Mouse (Mus musculus) left cerebral cortex, adult 8-10 months (tissue): ENCODE data around the gene Prkar2a. TPM values are rescaled to one million over a fixed set of nuclear protein-coding genes. Genes with fewer than 3 reads are reported as not detected.

Experiments used
- DNase-seq, 2 experiments: peaks; one replicate each; pipeline ENCODE4 v3.0.0; 2022; ENCODE audit warnings: low spot score in 2 of 2
- microRNA-seq, 2 experiments: library from miRNA; unstranded; fragments of <30 nt; microRNA quantifications; one replicate each; pipeline ENCODE4 v1.2.0; 2022
- total RNA-seq, 4 experiments: library from RNA; stranded (reverse); gene quantifications; 2 replicates each; pipeline ENCODE4 v1.2.4; 2022

Prkar2a gene
- total RNA-seq, 4 experiments from 2014 or later: 45.9 to 52.1 (median 49.3) TPM

GRCm38 (mm10) chr9:108795762-108796161, 106.6 kb downstream of the Prkar2a start:
- DNase-seq: no peak

GRCm38 (mm10) chr9:108796351-108796981, 107.4 kb downstream of the Prkar2a start:
- no peak for DNase-seq

DNA sequence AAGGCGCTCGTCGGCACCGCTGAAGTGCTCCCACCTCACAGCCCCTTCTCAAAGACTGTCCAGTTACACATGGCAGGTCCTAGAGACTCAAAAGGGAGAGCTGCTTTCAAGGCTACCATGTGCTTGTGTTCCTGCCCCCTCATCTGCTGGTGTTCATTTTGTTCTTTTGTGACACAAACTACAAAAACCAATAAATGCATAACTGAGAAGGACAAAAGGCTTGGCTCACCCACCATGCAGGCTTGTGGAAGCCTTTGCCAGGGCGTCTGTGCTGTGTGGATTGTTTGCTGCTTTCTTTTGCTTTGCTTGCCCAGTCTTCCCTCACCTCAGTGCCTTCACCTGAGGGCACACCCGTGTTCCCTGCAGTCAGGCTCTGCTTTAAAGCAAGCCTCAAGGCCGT, 108.4 kb downstream of the Prkar2a start:
- DNase-seq: no peak

GRCm38 (mm10) chr9:108798508-108799075, 109.5 kb downstream of the Prkar2a start:
- no peak for DNase-seq

GRCm38 (mm10) chr9:108799564-108799963, 110.5 kb downstream of the Prkar2a start:
- DNase-seq: no peak

Small RNAs within 50 kb of the gene (microRNA-seq; reads per million reads assigned to microRNA genes)
- 0 reads per million in 2 experiments for gene Gm26298

Other genes starting within 250 kb of the Prkar2a start
- 10 to 100 TPM; 35.8 to 46.5 (median 38.4) TPM for gene Ccdc71, start 228.8 kb upstream of the Prkar2a start, total RNA-seq
- 10 to 100 TPM; 28.8 to 38.0 (median 34.0) TPM for gene Klhdc8b, start 227.7 kb upstream of the Prkar2a start, total RNA-seq
- 10 to 100 TPM; 28.0 to 35.7 (median 30.8) TPM for gene Lamb2, start 209.6 kb upstream of the Prkar2a start, total RNA-seq
- gene Usp19, start 198.7 kb upstream of the Prkar2a start, total RNA-seq: 100 to 1,000 TPM; 116 to 140 (median 127) TPM
- gene Qars, start 181.6 kb upstream of the Prkar2a start, total RNA-seq: 10 to 100 TPM; 78.3 to 95.4 (median 86.8) TPM
- gene Qrich1, start 172.5 kb upstream of the Prkar2a start, total RNA-seq: 100 to 1,000 TPM; 140 to 158 (median 155) TPM
- gene Impdh2, start 129.0 kb upstream of the Prkar2a start, total RNA-seq: 10 to 100 TPM; 43.7 to 54.7 (median 50.7) TPM
- 10 to 100 TPM; 67.2 to 77.5 (median 73.4) TPM for gene Ndufaf3, start 121.9 kb upstream of the Prkar2a start, total RNA-seq
- 10 to 100 TPM; 68.8 to 86.5 (median 73.5) TPM for gene Dalrd3, start 119.4 kb upstream of the Prkar2a start, total RNA-seq
- 100 to 1,000 TPM; 129 to 151 (median 133) TPM for gene Wdr6, start 110.6 kb upstream of the Prkar2a start, total RNA-seq
- gene P4htm, start 91.6 kb upstream of the Prkar2a start, total RNA-seq: 10 to 100 TPM; 87.5 to 98.6 (median 93.9) TPM
- 10 to 100 TPM; 51.8 to 55.6 (median 54.2) TPM for gene Arih2, start 39.9 kb upstream of the Prkar2a start, total RNA-seq
- 10 to 100 TPM; 11.1 to 15.8 (median 13.6) TPM for gene Slc25a20, start 27.2 kb upstream of the Prkar2a start, total RNA-seq
- 100 to 1,000 TPM; 137 to 158 (median 157) TPM for gene Ip6k2, start 94.5 kb downstream of the Prkar2a start, total RNA-seq
- gene Nckipsd, start 119.1 kb downstream of the Prkar2a start, total RNA-seq: 10 to 100 TPM; 56.8 to 65.8 (median 59.9) TPM
- gene Celsr3, start 137.0 kb downstream of the Prkar2a start, total RNA-seq: 10 to 100 TPM; 45.0 to 60.8 (median 50.5) TPM
- 10 to 100 TPM; 10.9 to 21.0 (median 16.6) TPM for gene Slc26a6, start 164.0 kb downstream of the Prkar2a start, total RNA-seq
- under 1 TPM in 2 of 4 experiments, not detected in 2; 0.37 to 0.61 TPM for gene Tmem89, start 225.3 kb downstream of the Prkar2a start, total RNA-seq
- 100 to 1,000 TPM; 355 to 385 (median 380) TPM for gene Uqcrc1, start 247.3 kb downstream of the Prkar2a start, total RNA-seq